Comparison of ENCODE assay signal across 23 mouse cellular contexts in genomic region chr3:52632635-52633034, GRCm38 (mm10).
DNase-seq lines count a peak whose midpoint lies in the region; ATAC-seq and TF ChIP-seq lines count a peak whose summit lies in the region.
"Had no signal": no experiment of that assay in that cellular context is flagged by ENCODE, and none has a peak within 500 bp of the region (broad histone marks: within the 10 kb centered on the region; RNA-seq: fewer than 3 reads in every experiment).

No protein-coding gene starts in this region.

- no peak for DNase-seq in gastrocnemius, adult 2 months
- DNase-seq in gastrocnemius, postnatal 4 days (ENCODE audit: low spot score in 2 of 2), result no peak
- peak; percentile 51 for DNase-seq in lung, embryonic 14.5 days
- no peak for DNase-seq in lung, adult 18-20 months
- peak; percentile 29 for DNase-seq in lung, postnatal 14 days
- DNase-seq in cerebellum, adult 9-10 months, result no peak
- DNase-seq: adrenal gland, adult 8-10 months; adrenal gland, postnatal 36 days; cerebellum, adult 2 months; cerebellum, postnatal 14 days; embryo, embryonic 11 days; gastrocnemius, postnatal 10 days; heart, postnatal 36 days had no signal

- no peaks in the 10 kb centered on the region for H3K9me3 ChIP-seq in intestine, postnatal 0 days (ENCODE audit: control insufficient read depth)
- H3K9me3 ChIP-seq in intestine, embryonic 16.5 days (ENCODE audit: control insufficient read depth, low read length), result peaks cover 3% of the 10 kb centered on the region; the same call in 1 of the 2 replicates
- no peaks in the 10 kb centered on the region for H3K9me3 ChIP-seq in lung, embryonic 14.5 days (ENCODE audit: low read depth, low read length)
- H3K9me3 ChIP-seq: embryonic facial prominence, embryonic 15.5 days; forebrain, embryonic 10.5 days; forebrain, embryonic 15.5 days; heart, embryonic 10.5 days; hindbrain, embryonic 15.5 days had no signal

- no peak for ATAC-seq in intestine, postnatal 0 days
- no peak for ATAC-seq in intestine, embryonic 16.5 days
- ATAC-seq in lung, embryonic 14.5 days (ENCODE audit: insufficient read depth), result no peak
- ATAC-seq: CD4-positive, CD25-positive, alpha-beta regulatory T cell, adult 4 months; forebrain, embryonic 15.5 days had no signal

- TF ChIP-seq CTCF in gastrocnemius, adult 2 months (IDR thresholded peaks at IDR 0.05), result peak; percentile 14; the same call in 1 of the 2 replicates
- peak; percentile 28 for TF ChIP-seq CTCF in intestine, postnatal 0 days (IDR thresholded peaks at IDR 0.05; ENCODE audit: low read depth)
- TF ChIP-seq CTCF in lung, embryonic 14.5 days (IDR thresholded peaks at IDR 0.05; ENCODE audit: low read depth), result peak; percentile 31; the same call in 1 of the 2 replicates

- 82% methylated on average over 2 of the region's 2 CpGs for WGBS in intestine, postnatal 0 days
- WGBS in intestine, embryonic 16.5 days, result 81% methylated on average over 2 of the region's 2 CpGs
- 71% methylated on average over 2 of the region's 2 CpGs for whole genome bisulfite sequencing in lung, embryonic 14.5 days

- no peak overlapping the region for H3K4me3 ChIP-seq in gastrocnemius, adult 2 months
- H3K4me3 ChIP-seq in intestine, postnatal 0 days (ENCODE audit: low read depth, low read length), result no peak overlapping the region
- no peak overlapping the region for H3K4me3 ChIP-seq in intestine, embryonic 16.5 days (ENCODE audit: low read length)
- no peak overlapping the region for H3K4me3 ChIP-seq in lung, embryonic 14.5 days (ENCODE audit: low read depth, low read length)
- H3K4me3 ChIP-seq: embryonic facial prominence, embryonic 15.5 days; erythroblast, embryonic 14.5 days; forebrain, embryonic 10.5 days; forebrain, embryonic 15.5 days; heart, embryonic 10.5 days; hindbrain, embryonic 15.5 days had no signal

- H3K27ac ChIP-seq in gastrocnemius, adult 2 months, result no peak overlapping the region
- no peak overlapping the region for H3K27ac ChIP-seq in intestine, postnatal 0 days (ENCODE audit: low read depth, low read length)
- H3K27ac ChIP-seq in intestine, embryonic 16.5 days (ENCODE audit: low read length), result no peak overlapping the region
- H3K27ac ChIP-seq in lung, embryonic 14.5 days (ENCODE audit: low read depth), result no peak overlapping the region
- H3K27ac ChIP-seq: embryonic facial prominence, embryonic 15.5 days; forebrain, embryonic 10.5 days; forebrain, embryonic 15.5 days; heart, embryonic 10.5 days; hindbrain, embryonic 15.5 days had no signal

- H3K9ac ChIP-seq in intestine, postnatal 0 days (ENCODE audit: low read depth, low read length), result no peak overlapping the region
- no peak overlapping the region for H3K9ac ChIP-seq in intestine, embryonic 16.5 days (ENCODE audit: low read depth, low read length)
- no peak overlapping the region for H3K9ac ChIP-seq in lung, embryonic 14.5 days
- H3K9ac ChIP-seq: embryonic facial prominence, embryonic 15.5 days; forebrain, embryonic 15.5 days; hindbrain, embryonic 15.5 days had no signal

- no peaks in the 10 kb centered on the region for H3K36me3 ChIP-seq in intestine, postnatal 0 days (ENCODE audit: control insufficient read depth, insufficient read depth)
- H3K36me3 ChIP-seq in intestine, embryonic 16.5 days (ENCODE audit: control insufficient read depth, insufficient read depth, low read length), result no peaks in the 10 kb centered on the region
- H3K36me3 ChIP-seq in lung, embryonic 14.5 days (ENCODE audit: insufficient read depth), result no peaks in the 10 kb centered on the region
- H3K36me3 ChIP-seq: embryonic facial prominence, embryonic 15.5 days; forebrain, embryonic 10.5 days; forebrain, embryonic 15.5 days; G1E; heart, embryonic 10.5 days; hindbrain, embryonic 15.5 days had no signal

- intact Hi-C loops in gastrocnemius, adult 2 months (cut with DNase I), result no loop called here

- no peaks in the 10 kb centered on the region for H3K4me1 ChIP-seq in intestine, postnatal 0 days (replicated peaks; ENCODE audit: control insufficient read depth, insufficient read depth, low read length)
- H3K4me1 ChIP-seq in intestine, embryonic 16.5 days (ENCODE audit: control insufficient read depth, insufficient read depth, low read length), result no peaks in the 10 kb centered on the region
- no peaks in the 10 kb centered on the region for H3K4me1 ChIP-seq in lung, embryonic 14.5 days (ENCODE audit: insufficient read depth)
- H3K4me1 ChIP-seq: embryonic facial prominence, embryonic 15.5 days; forebrain, embryonic 10.5 days; heart, embryonic 10.5 days had no signal

- H3K4me2 ChIP-seq in intestine, postnatal 0 days (replicated peaks; ENCODE audit: low read depth), result no peak overlapping the region
- H3K4me2 ChIP-seq in intestine, embryonic 16.5 days (ENCODE audit: low read depth, low read length), result no peak overlapping the region
- H3K4me2 ChIP-seq in lung, embryonic 14.5 days, result no peak overlapping the region
- H3K4me2 ChIP-seq: embryonic facial prominence, embryonic 15.5 days; forebrain, embryonic 15.5 days; hindbrain, embryonic 15.5 days had no signal

- no peaks in the 10 kb centered on the region for H3K27me3 ChIP-seq in intestine, postnatal 0 days (replicated peaks; ENCODE audit: control insufficient read depth, insufficient read depth, low read length)
- peaks cover 3% of the 10 kb centered on the region; the same call in 1 of the 2 replicates for H3K27me3 ChIP-seq in intestine, embryonic 16.5 days (replicated peaks; ENCODE audit: control insufficient read depth, insufficient read depth, low read length)
- no peaks in the 10 kb centered on the region for H3K27me3 ChIP-seq in lung, embryonic 14.5 days (ENCODE audit: insufficient read depth, low read length)
- H3K27me3 ChIP-seq: forebrain, embryonic 15.5 days; hindbrain, embryonic 15.5 days had no signal

Comparison
In these comparisons a context has a peak if more than half of its experiments do, and no peak if none do; other contexts are left out.
1. DNase-seq: peak in lung, embryonic 14.5 days (single experiment) and lung, postnatal 14 days (single experiment); none in gastrocnemius, adult 2 months (single experiment), gastrocnemius, postnatal 4 days (0 of 2), lung, adult 18-20 months (0 of 2) and cerebellum, adult 9-10 months (single experiment).
2. Peak in every context shown above with its lines, with median percentiles within 50 percentile points of each other: CTCF ChIP-seq.